Mouse (Mus musculus): Measurements from ENCODE around the gene Metap1d. TPM values are rescaled to one million over a fixed set of nuclear protein-coding genes. Genes with fewer than 3 reads are reported as not detected.

Metap1d gene
- polyA plus RNA-seq, 1 experiment: 41.5 TPM

GRCm38 (mm10) chr2:71516995-71517394 is 63.9 kb downstream of the Metap1d start:
- TF ChIP-seq POLR2A (IDR thresholded peaks at IDR 0.05; ENCODE audit: extremely low read depth, insufficient read depth, low read length) (no peak), CTCF (IDR thresholded peaks at IDR 0.05; ENCODE audit: extremely low read depth, insufficient read depth, low read length) (no peak)
- H3K4me3 ChIP-seq (ENCODE audit: insufficient read depth, low read length): no peak overlapping the region
- no peak overlapping the region for H3K27ac ChIP-seq (ENCODE audit: insufficient read depth, low read length)
- no peaks in the 10 kb centered on the region for H3K4me1 ChIP-seq (ENCODE audit: control insufficient read depth, insufficient read depth, low read length)

GRCm38 (mm10) chr2:71517466-71518099 is 64.5 kb downstream of the Metap1d start:
- TF ChIP-seq POLR2A (IDR thresholded peaks at IDR 0.05; ENCODE audit: extremely low read depth, insufficient read depth, low read length) (no peak), CTCF (IDR thresholded peaks at IDR 0.05; ENCODE audit: extremely low read depth, insufficient read depth, low read length) (no peak)
- Histone ChIP-seq H3K4me1 (ENCODE audit: control insufficient read depth, insufficient read depth, low read length) (no peaks in the 10 kb centered on the region), H3K4me3 (ENCODE audit: insufficient read depth, low read length) (no peak overlapping the region), H3K27ac (ENCODE audit: insufficient read depth, low read length) (no peak overlapping the region)

- Histone ChIP-seq H3K4me1 (ENCODE audit: control insufficient read depth, insufficient read depth, low read length) (no peaks in the 10 kb centered on the region), H3K4me3 (ENCODE audit: insufficient read depth, low read length) (no peak overlapping the region), H3K27ac (ENCODE audit: insufficient read depth, low read length) (no peak overlapping the region)
- TF ChIP-seq POLR2A (IDR thresholded peaks at IDR 0.05; ENCODE audit: extremely low read depth, insufficient read depth, low read length) (no peak), CTCF (IDR thresholded peaks at IDR 0.05; ENCODE audit: extremely low read depth, insufficient read depth, low read length) (no peak)
Observed at GRCm38 (mm10) chr2:71522871-71523270, 69.8 kb downstream of the Metap1d start.

- H3K4me1 ChIP-seq (ENCODE audit: control insufficient read depth, insufficient read depth, low read length): no peaks in the 10 kb centered on the region
- TF ChIP-seq POLR2A (IDR thresholded peaks at IDR 0.05; ENCODE audit: extremely low read depth, insufficient read depth, low read length) (no peak), CTCF (IDR thresholded peaks at IDR 0.05; ENCODE audit: extremely low read depth, insufficient read depth, low read length) (no peak)
- no peak overlapping the region for H3K4me3 ChIP-seq (ENCODE audit: insufficient read depth, low read length)
- no peak overlapping the region for H3K27ac ChIP-seq (ENCODE audit: insufficient read depth, low read length)
Observed at GRCm38 (mm10) chr2:71523431-71523830, 70.4 kb downstream of the Metap1d start.

- no peak overlapping the region for H3K27ac ChIP-seq (ENCODE audit: insufficient read depth, low read length)
- TF ChIP-seq CTCF (IDR thresholded peaks at IDR 0.05; ENCODE audit: extremely low read depth, insufficient read depth, low read length) (no peak), POLR2A (IDR thresholded peaks at IDR 0.05; ENCODE audit: extremely low read depth, insufficient read depth, low read length) (no peak)
- H3K4me1 ChIP-seq (ENCODE audit: control insufficient read depth, insufficient read depth, low read length): no peaks in the 10 kb centered on the region
- H3K4me3 ChIP-seq (ENCODE audit: insufficient read depth, low read length): no peak overlapping the region
Observed at GRCm38 (mm10) chr2:71524763-71525162, 71.7 kb downstream of the Metap1d start.

GRCm38 (mm10) chr2:71526595-71527322 is 73.7 kb downstream of the Metap1d start:
- no peak overlapping the region; the same call in 1 of the 2 replicates for H3K4me3 ChIP-seq (ENCODE audit: insufficient read depth, low read length)

GRCm38 (mm10) chr2:71527323-71528013 is 74.4 kb downstream of the Metap1d start:
- Histone ChIP-seq H3K4me1 (ENCODE audit: control insufficient read depth, insufficient read depth, low read length) (no peaks in the 10 kb centered on the region), H3K27ac (ENCODE audit: insufficient read depth, low read length) (no peak overlapping the region), H3K4me3 (ENCODE audit: insufficient read depth, low read length) (no peak overlapping the region)
- TF ChIP-seq POLR2A (IDR thresholded peaks at IDR 0.05; ENCODE audit: extremely low read depth, insufficient read depth, low read length) (no peak), CTCF (IDR thresholded peaks at IDR 0.05; ENCODE audit: extremely low read depth, insufficient read depth, low read length) (no peak)

More at GRCm38 (mm10) chr2:71526595-71527322, 73.7 kb downstream of the Metap1d start:
- no peaks in the 10 kb centered on the region for H3K4me1 ChIP-seq (ENCODE audit: control insufficient read depth, insufficient read depth, low read length)
- H3K27ac ChIP-seq (ENCODE audit: insufficient read depth, low read length): no peak overlapping the region
- TF ChIP-seq CTCF (IDR thresholded peaks at IDR 0.05; ENCODE audit: extremely low read depth, insufficient read depth, low read length) (no peak), POLR2A (IDR thresholded peaks at IDR 0.05; ENCODE audit: extremely low read depth, insufficient read depth, low read length) (no peak)

- Histone ChIP-seq H3K4me3 (ENCODE audit: insufficient read depth, low read length) (peak within 1 kb of the TSS; percentile 43), H3K27ac (ENCODE audit: insufficient read depth, low read length) (no peak within 1 kb of the TSS), H3K4me1 (ENCODE audit: control insufficient read depth, insufficient read depth, low read length) (no peaks in the 10 kb centered on the region)
- no peak for TF ChIP-seq CTCF (IDR thresholded peaks at IDR 0.05; ENCODE audit: extremely low read depth, insufficient read depth, low read length)
- no peak for TF ChIP-seq POLR2A (IDR thresholded peaks at IDR 0.05; ENCODE audit: extremely low read depth, insufficient read depth, low read length)
Observed at GRCm38 (mm10) chr2:71528014-71528713, 75.1 kb downstream of the Metap1d start, which contains the start of gene Dlx1. TSS of gene Dlx1 (plus strand) at chr2:71528113.

Data from cortical plate, adult 2 months (tissue).